Mouse (Mus musculus): ENCODE results near the gene Lct.

- TF ChIP-seq CTCF (IDR thresholded peaks at IDR 0.05; ENCODE audit: control insufficient read depth, insufficient read depth, insufficient read length) (no peak), FOSL1 (IDR thresholded peaks at IDR 0.05; ENCODE audit: insufficient read depth, low read length, poor library complexity, severe bottlenecking) (no peak), MYOG (IDR thresholded peaks at IDR 0.05; ENCODE audit: control insufficient read depth, extremely low read depth, insufficient read length) (no peak)
Measured at GRCm38 (mm10) chr1:128293524-128293923, 34.6 kb downstream of the Lct start.

Measured in C2C12 (cell line).